ENCODE assay signal across 24 mouse cellular contexts in genomic region chr7:137365056-137365455, GRCm38 (mm10). TPM values are rescaled to one million over a fixed set of nuclear protein-coding genes. Genes with fewer than 3 reads are reported as not detected.
"Had no signal": no experiment of that assay in that cellular context is flagged by ENCODE, and none has a peak within 500 bp of the region (broad histone marks: within the 10 kb centered on the region; RNA-seq: fewer than 3 reads in every experiment).

No protein-coding gene starts in this region.

- H3K27ac ChIP-seq: heart, embryonic 10.5 days; heart, embryonic 13.5 days; heart, embryonic 15.5 days; hindbrain, embryonic 13.5 days; hindbrain, embryonic 15.5 days; hindbrain, postnatal 0 days; kidney, embryonic 15.5 days; kidney, postnatal 0 days; limb, embryonic 13.5 days; limb, embryonic 15.5 days; liver, embryonic 12.5 days; liver, embryonic 14.5 days had no signal

- DNase-seq: gastrocnemius, postnatal 36 days; heart, adult 18-20 months; heart, postnatal 14 days; heart, postnatal 36 days; kidney, adult 11 months; kidney, adult 2 months; kidney, adult 9 months; kidney, postnatal 14 days; kidney, postnatal 36 days; layer of hippocampus, adult 9-11 months; layer of hippocampus, postnatal 36 days had no signal

- H3K4me3 ChIP-seq: heart, embryonic 10.5 days; heart, embryonic 13.5 days; heart, embryonic 15.5 days; hindbrain, embryonic 13.5 days; hindbrain, embryonic 15.5 days; kidney, embryonic 15.5 days; limb, embryonic 13.5 days; limb, embryonic 15.5 days; liver, embryonic 12.5 days had no signal

RNA-seq across cellular contexts. Expression of gene Ebf3, which starts 50.8 kb away (rescaled TPM):
- total RNA-seq: hematopoietic stem cell, adult 5-6 weeks had no signal
